Mouse (Mus musculus): ENCODE measurements around the gene Acot3.

Acot3 gene

DNA sequence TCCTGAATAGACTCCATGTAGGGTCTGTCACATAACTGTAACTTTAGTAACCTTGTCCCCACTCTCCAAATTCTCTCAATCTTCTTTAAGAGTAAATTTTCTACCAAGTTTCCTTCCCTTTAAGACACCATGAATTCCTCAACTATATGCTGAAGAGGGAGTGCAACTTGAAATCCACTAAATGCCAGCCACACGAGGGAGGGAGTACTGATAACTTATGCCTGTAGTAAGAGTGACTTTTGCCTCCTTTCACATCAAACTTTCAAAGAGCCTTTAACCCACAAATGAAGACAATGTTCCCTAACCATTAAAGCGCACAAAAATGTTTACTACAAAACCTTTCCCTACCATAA is 49.5 kb downstream of the Acot3 start:
- no peak for DNase-seq (ENCODE audit: low spot score)

DNA sequence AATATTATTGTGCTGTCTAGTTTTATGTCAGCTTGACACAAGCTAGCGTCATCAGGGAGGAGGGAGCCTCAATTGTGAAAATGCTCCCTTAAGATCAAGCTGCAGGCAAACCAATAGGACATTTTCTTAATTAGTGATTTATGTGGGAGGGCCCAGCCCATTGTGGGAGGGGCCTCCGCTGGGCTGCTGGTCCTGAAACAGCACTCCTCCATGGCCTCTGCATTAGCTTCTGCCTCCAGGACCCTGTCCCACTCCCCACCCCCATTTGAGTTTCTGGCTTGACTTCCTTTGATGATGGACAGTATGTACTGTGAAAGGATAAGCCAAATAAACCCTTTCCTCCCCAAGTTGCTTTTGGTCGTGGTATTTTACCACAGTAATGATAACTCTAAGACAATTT is 55.1 kb downstream of the Acot3 start:
- peak; percentile 43 for DNase-seq (ENCODE audit: low spot score)

DNA sequence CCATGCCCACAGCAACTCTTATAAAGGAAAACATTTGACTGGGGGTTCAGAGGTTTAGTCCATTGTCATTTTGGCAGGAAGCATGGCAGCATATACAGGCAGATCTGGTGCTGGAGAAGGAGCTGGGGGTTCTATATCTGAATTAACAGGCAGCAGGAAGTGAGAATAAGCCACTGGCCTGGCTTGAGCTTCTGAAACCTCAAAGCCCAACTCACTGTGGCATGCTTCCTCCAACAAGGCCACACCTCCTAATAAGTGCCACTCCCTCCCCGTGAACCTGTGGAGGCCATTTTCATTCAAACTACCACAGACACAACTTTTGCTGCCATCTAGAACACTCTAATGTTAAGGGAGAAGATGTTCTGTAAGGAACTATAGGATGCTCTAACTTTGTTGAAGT is 55.7 kb downstream of the Acot3 start:
- DNase-seq (ENCODE audit: low spot score), result no peak

GRCm38 (mm10) chr12:84109924-84110323 is 58.0 kb downstream of the Acot3 start:
- DNase-seq (ENCODE audit: low spot score), result no peak

Measured in ovary, adult 18-20 months (tissue).